In genomic region chr13:49618365-49618764, GRCm38 (mm10) we compare ENCODE assay signal across 26 mouse cellular contexts. TPM values are rescaled to one million over a fixed set of nuclear protein-coding genes. Genes with fewer than 3 reads are reported as not detected.
DNase-seq lines count a peak whose midpoint lies in the region; ATAC-seq and TF ChIP-seq lines count a peak whose summit lies in the region.
"Had no signal": no experiment of that assay in that cellular context is flagged by ENCODE, and none has a peak within 500 bp of the region (broad histone marks: within the 10 kb centered on the region; RNA-seq: fewer than 3 reads in every experiment).

No protein-coding gene starts in this region.

- TF ChIP-seq POLR2A in MEL (IDR thresholded peaks at IDR 0.05; ENCODE audit: control insufficient read depth in 1 of 2, insufficient read depth in 1 of 2, low read depth in 1 of 2, low read length in 2 of 2, poor library complexity in 1 of 2), result no peak

- no peaks in the 10 kb centered on the region; the same call in 1 of the 2 replicates for H3K79me2 ChIP-seq in MEL (ENCODE audit: control insufficient read depth, insufficient read depth, low read length, poor library complexity)

- no peak overlapping the region for H3K9ac ChIP-seq in MEL (ENCODE audit: control insufficient read depth, low read depth, low read length, poor library complexity, severe bottlenecking)
- no peak overlapping the region for H3K9ac ChIP-seq in liver, embryonic 14.5 days (replicated peaks)
- H3K9ac ChIP-seq: embryonic facial prominence, embryonic 12.5 days; heart, embryonic 15.5 days; hindbrain, embryonic 13.5 days had no signal

- no peaks in the 10 kb centered on the region for H3K9me3 ChIP-seq in MEL (replicated peaks; ENCODE audit: insufficient read depth, low read length)
- no peaks in the 10 kb centered on the region for H3K9me3 ChIP-seq in liver, embryonic 14.5 days (ENCODE audit: control insufficient read depth, low read length)
- H3K9me3 ChIP-seq: embryonic facial prominence, embryonic 12.5 days; G1E; heart, embryonic 15.5 days; hindbrain, embryonic 13.5 days had no signal

- no peaks in the 10 kb centered on the region for H3K27me3 ChIP-seq in MEL (ENCODE audit: control insufficient read depth in 1 of 2, insufficient read depth in 2 of 2, low read length in 2 of 2)
- H3K27me3 ChIP-seq in liver, embryonic 14.5 days (ENCODE audit: control insufficient read depth, insufficient read depth, low read length), result no peaks in the 10 kb centered on the region
- H3K27me3 ChIP-seq: embryonic facial prominence, embryonic 12.5 days; heart, embryonic 15.5 days; hindbrain, embryonic 13.5 days; Patski had no signal

- H3K27ac ChIP-seq in MEL (ENCODE audit: control insufficient read depth, low read depth, low read length), result no peak overlapping the region
- no peak overlapping the region for H3K27ac ChIP-seq in liver, embryonic 14.5 days
- H3K27ac ChIP-seq: embryonic facial prominence, embryonic 12.5 days; heart, embryonic 15.5 days; hindbrain, embryonic 13.5 days had no signal

- H3K4me1 ChIP-seq in MEL (ENCODE audit: control insufficient read depth in 1 of 2, insufficient read depth in 2 of 2, low read length in 2 of 2), result peaks cover 4 to 21% of the 10 kb centered on the region in 2 experiments; a peak in 3 of 4 replicates
- peaks cover 14 to 22% of the 10 kb centered on the region in 2 experiments for H3K4me1 ChIP-seq in liver, embryonic 14.5 days (replicated peaks; ENCODE audit: control insufficient read depth in 2 of 2, insufficient read depth in 2 of 2, low read length in 1 of 2)
- H3K4me1 ChIP-seq: embryonic facial prominence, embryonic 12.5 days; heart, embryonic 15.5 days; hindbrain, embryonic 13.5 days had no signal

- no peak overlapping the region for H3K4me3 ChIP-seq in MEL (ENCODE audit: control insufficient read depth in 1 of 2, insufficient read depth in 1 of 2, low read depth in 2 of 2, low read length in 2 of 2)
- H3K4me3 ChIP-seq in liver, embryonic 14.5 days (ENCODE audit: insufficient read depth in 1 of 2, low read depth in 2 of 2, low read length in 2 of 2), result no peak overlapping the region
- H3K4me3 ChIP-seq: embryonic facial prominence, embryonic 12.5 days; heart, embryonic 15.5 days; hindbrain, embryonic 13.5 days had no signal

- no peak for TF ChIP-seq CTCF in MEL (IDR thresholded peaks at IDR 0.05 in 2 of 3, conservative IDR thresholded peaks at IDR 0.05 in 1 of 3; ENCODE audit: control insufficient read depth in 1 of 3, insufficient read depth in 1 of 3, low read depth in 2 of 3, low read length in 3 of 3, poor library complexity in 1 of 3, severe bottlenecking in 1 of 3)
- TF ChIP-seq CTCF in liver, embryonic 14.5 days (IDR thresholded peaks at IDR 0.05; ENCODE audit: low read depth), result no peak

- ATAC-seq in liver, embryonic 14.5 days (ENCODE audit: insufficient read depth), result no peak
- ATAC-seq in megakaryocyte progenitor cell, adult 5-6 weeks (replicated peaks; ENCODE audit: poor library complexity), result peak; percentile 68
- ATAC-seq: activated CD4-positive, CD25-positive, alpha-beta regulatory T cell, adult 4 months; CD4-positive, CD25-positive, alpha-beta regulatory T cell, adult 4 months; forebrain, embryonic 14.5 days; intestine, embryonic 16.5 days; Patski had no signal

- no peak for TF ChIP-seq RAD21 in MEL (IDR thresholded peaks at IDR 0.05; ENCODE audit: low read depth, low read length)

- peak; percentile 72 to 77 for TF ChIP-seq EP300 in MEL (IDR thresholded peaks at IDR 0.05; ENCODE audit: low read depth in 1 of 2, low read length in 2 of 2)
- peak; percentile 40; the same call in 1 of the 2 replicates for TF ChIP-seq EP300 in liver, embryonic 14.5 days (IDR thresholded peaks at IDR 0.05; ENCODE audit: low read depth)

- DNase-seq in MEL (ENCODE audit: low read depth, low spot score), result peak; percentile 72
- peak; percentile 36 for DNase-seq in c-Kit-positive CD71-positive TER-119-negative erythroid progenitor cells, embryonic 14.5 days (ENCODE audit: low read depth)
- DNase-seq in liver, embryonic 14.5 days (ENCODE audit: low read depth in 3 of 3, low spot score in 3 of 3), result peak in 1 of 3 experiments; percentile 26
- no peak for DNase-seq in retina, postnatal 1 day
- DNase-seq in cerebellum, adult 8-10 months, result no peak
- no peak for DNase-seq in kidney, adult 18-20 months
- DNase-seq: adrenal gland, adult 2 months; adrenal gland, postnatal 25 days; B cell, adult 2 months; cerebellum, adult 11 months; cerebellum, adult 9-10 months; cerebellum, postnatal 25 days; gastrocnemius, postnatal 36 days; heart, adult 11 months; heart, postnatal 14 days had no signal

- no peak overlapping the region for H3K4me2 ChIP-seq in liver, embryonic 14.5 days (ENCODE audit: low read depth)
- H3K4me2 ChIP-seq: embryonic facial prominence, embryonic 12.5 days; heart, embryonic 15.5 days; hindbrain, embryonic 13.5 days had no signal

- peaks cover 0 to 23% of the 10 kb centered on the region in 2 experiments; a peak in 2 of 4 replicates for H3K36me3 ChIP-seq in MEL (ENCODE audit: control insufficient read depth in 1 of 2, insufficient read depth in 2 of 2, low read length in 2 of 2)
- H3K36me3 ChIP-seq in liver, embryonic 14.5 days (replicated peaks; ENCODE audit: control insufficient read depth, insufficient read depth, low read depth), result no peaks in the 10 kb centered on the region
- H3K36me3 ChIP-seq: embryonic facial prominence, embryonic 12.5 days; hindbrain, embryonic 13.5 days had no signal

TF ChIP-seq in MEL, 35 proteins besides CTCF, POLR2A, EP300 and RAD21 (continues in another document):
- peak; percentile 66 for TF ChIP-seq TAL1 (IDR thresholded peaks at IDR 0.05; ENCODE audit: low read length)
- no peak for TF ChIP-seq TBP (IDR thresholded peaks at IDR 0.05; ENCODE audit: low read depth, low read length)
- TF ChIP-seq TCF12 (IDR thresholded peaks at IDR 0.05; ENCODE audit: low read depth, low read length), result peak; percentile 93
- TF ChIP-seq SIN3A (IDR thresholded peaks at IDR 0.05; ENCODE audit: low read length), result peak; percentile 78
- TF ChIP-seq MXI1 (IDR thresholded peaks at IDR 0.05; ENCODE audit: low read depth, low read length), result peak; percentile 22; the same call in 1 of the 2 replicates
- no peak for TF ChIP-seq MAZ (IDR thresholded peaks at IDR 0.05; ENCODE audit: low read depth, low read length)
- peak; percentile 78 for TF ChIP-seq RCOR1 (IDR thresholded peaks at IDR 0.05; ENCODE audit: low read depth, low read length)
- TF ChIP-seq MAFK (IDR thresholded peaks at IDR 0.05; ENCODE audit: borderline replicate concordance, low read depth, low read length), result peak; percentile 21; the same call in 1 of the 2 replicates
- no peak for TF ChIP-seq ZNF384 (IDR thresholded peaks at IDR 0.05; ENCODE audit: low read depth, low read length)
- TF ChIP-seq POLR2AphosphoS2 (IDR thresholded peaks at IDR 0.05; ENCODE audit: low read length), result no peak
- no peak for TF ChIP-seq SMC3 (IDR thresholded peaks at IDR 0.05; ENCODE audit: low read depth, low read length)
- TF ChIP-seq MAX (IDR thresholded peaks at IDR 0.05; ENCODE audit: low read length), result no peak
- no peak for TF ChIP-seq ZMIZ1 (IDR thresholded peaks at IDR 0.05; ENCODE audit: low read depth, low read length)
- no peak for TF ChIP-seq MEF2A (IDR thresholded peaks at IDR 0.05; ENCODE audit: extremely low read depth, insufficient replicate concordance, low read depth, low read length, poor library complexity, severe bottlenecking)
- peak; percentile 99 for TF ChIP-seq ETS1 (IDR thresholded peaks at IDR 0.05; ENCODE audit: low read depth, low read length)
- TF ChIP-seq POLR2AphosphoS5 (IDR thresholded peaks at IDR 0.05; ENCODE audit: borderline replicate concordance, low read depth, low read length), result no peak
- peak; percentile 85 for TF ChIP-seq GATA1 (IDR thresholded peaks at IDR 0.05; ENCODE audit: low read depth, low read length)
- TF ChIP-seq JUND (IDR thresholded peaks at IDR 0.05; ENCODE audit: low read depth, low read length), result no peak
- no peak for TF ChIP-seq MYC (IDR thresholded peaks at IDR 0.05; ENCODE audit: low read depth, low read length)

RNA-seq across cellular contexts. Expression of gene Ogn, which starts 10.5 kb away (rescaled TPM):
- total RNA-seq in MEL (2012; rRNA removed), result 0.04 TPM in 1 of 2 replicates, not detected in the other
- under 1 TPM in 1 of 2 experiments, not detected in 1; 0.06 TPM for polyA plus RNA-seq in MEL (2012; ENCODE audit: insufficient read depth in 1 of 2, insufficient read length in 2 of 2, low read depth in 1 of 2, low replicate concordance in 2 of 2, missing spikeins in 1 of 2)
- polyA plus RNA-seq in liver, embryonic 14.5 days (2012; rRNA removed), result 0.35 and 0.49 TPM in 2 replicates
- polyA plus RNA-seq in liver, embryonic 14.5 days (2014; fragmentation: Nextera tagmentation; extraction: Ambion mirVana), result 1.1 and 1.5 TPM in 2 replicates
- total RNA-seq in megakaryocyte progenitor cell, adult 5-6 weeks (2015), result not detected in 2 replicates
- total RNA-seq in megakaryocyte progenitor cell, adult 5-6 weeks (2017), result 0.27 TPM in 1 of 2 replicates, not detected in the other
- total RNA-seq: hematopoietic stem cell, adult 5-6 weeks had no signal
- polyA plus RNA-seq: G1E had no signal

RNA-seq across cellular contexts. Expression of gene Cenpp, which starts 34.2 kb away (rescaled TPM):
- total RNA-seq in MEL (2012; rRNA removed), result 16.2 and 17.9 TPM in 2 replicates
- 10 to 100 TPM in 1 of 2 experiments, not detected in 1; 13.2 TPM for polyA plus RNA-seq in MEL (2012; ENCODE audit: insufficient read depth in 1 of 2, insufficient read length in 2 of 2, low read depth in 1 of 2, low replicate concordance in 2 of 2, missing spikeins in 1 of 2)
- 6.0 and 9.9 TPM in 2 replicates for polyA plus RNA-seq in liver, embryonic 14.5 days (2012; rRNA removed)
- 30.4 and 33.0 TPM in 2 replicates for polyA plus RNA-seq in liver, embryonic 14.5 days (2014; fragmentation: Nextera tagmentation; extraction: Ambion mirVana)
- total RNA-seq in megakaryocyte progenitor cell, adult 5-6 weeks (2015), result 37.1 and 38.1 TPM in 2 replicates
- 47.6 and 53.9 TPM in 2 replicates for total RNA-seq in megakaryocyte progenitor cell, adult 5-6 weeks (2017)

RNA-seq across cellular contexts. Expression of gene Nol8, which starts 34.5 kb away (rescaled TPM):
- total RNA-seq in MEL (2012; rRNA removed), result 23.6 and 26.2 TPM in 2 replicates
- 100 to 1,000 TPM in 1 of 2 experiments, 10 to 100 TPM in 1; 20.1 to 484 TPM for polyA plus RNA-seq in MEL (2012; ENCODE audit: insufficient read depth in 1 of 2, insufficient read length in 2 of 2, low read depth in 1 of 2, low replicate concordance in 2 of 2, missing spikeins in 1 of 2)
- polyA plus RNA-seq in liver, embryonic 14.5 days (2012; rRNA removed), result 2.9 and 5.4 TPM in 2 replicates
- 7.8 and 8.3 TPM in 2 replicates for polyA plus RNA-seq in liver, embryonic 14.5 days (2014; fragmentation: Nextera tagmentation; extraction: Ambion mirVana)
- 52.3 and 61.5 TPM in 2 replicates for total RNA-seq in megakaryocyte progenitor cell, adult 5-6 weeks (2015)
- total RNA-seq in megakaryocyte progenitor cell, adult 5-6 weeks (2017), result 39.9 and 60.8 TPM in 2 replicates

RNA-seq across cellular contexts. Expression of gene Omd, which starts 36.1 kb away (rescaled TPM):
- total RNA-seq in MEL (2012; rRNA removed), result 0.04 and 0.13 TPM in 2 replicates
- polyA plus RNA-seq in MEL (2012; ENCODE audit: insufficient read depth in 1 of 2, insufficient read length in 2 of 2, low read depth in 1 of 2, low replicate concordance in 2 of 2, missing spikeins in 1 of 2), result 1 to 10 TPM in 1 of 2 experiments, not detected in 1; 4.1 TPM
- polyA plus RNA-seq in liver, embryonic 14.5 days (2012; rRNA removed), result not detected in 2 replicates
- 0.18 TPM in 2 replicates for polyA plus RNA-seq in liver, embryonic 14.5 days (2014; fragmentation: Nextera tagmentation; extraction: Ambion mirVana)
- not detected in 2 replicates for total RNA-seq in megakaryocyte progenitor cell, adult 5-6 weeks (2015)
- 0.04 TPM in 1 of 2 replicates, not detected in the other for total RNA-seq in megakaryocyte progenitor cell, adult 5-6 weeks (2017)
- total RNA-seq: hematopoietic stem cell, adult 5-6 weeks had no signal
- polyA plus RNA-seq: G1E had no signal

Comparison
In these comparisons a context has a peak if more than half of its experiments do, and no peak if none do; other contexts are left out.
1. DNase-seq: peak in MEL (single experiment) and c-Kit-positive CD71-positive TER-119-negative erythroid progenitor cells, embryonic 14.5 days (single experiment); none in retina, postnatal 1 day (single experiment), cerebellum, adult 8-10 months (single experiment) and kidney, adult 18-20 months (single experiment).